Mouse (Mus musculus) liver, adult (tissue): ENCODE results near the gene Pla2g4c.

ENCODE experiments used
- GATA4 ChIP-seq: IDR thresholded peaks from 2 replicates; pipeline ENCODE4 v1.6.1; 2014; ENCODE audit warnings: mild to moderate bottlenecking, low read length; ENCODE audit not compliant: insufficient replicate concordance

Pla2g4c gene

DNA sequence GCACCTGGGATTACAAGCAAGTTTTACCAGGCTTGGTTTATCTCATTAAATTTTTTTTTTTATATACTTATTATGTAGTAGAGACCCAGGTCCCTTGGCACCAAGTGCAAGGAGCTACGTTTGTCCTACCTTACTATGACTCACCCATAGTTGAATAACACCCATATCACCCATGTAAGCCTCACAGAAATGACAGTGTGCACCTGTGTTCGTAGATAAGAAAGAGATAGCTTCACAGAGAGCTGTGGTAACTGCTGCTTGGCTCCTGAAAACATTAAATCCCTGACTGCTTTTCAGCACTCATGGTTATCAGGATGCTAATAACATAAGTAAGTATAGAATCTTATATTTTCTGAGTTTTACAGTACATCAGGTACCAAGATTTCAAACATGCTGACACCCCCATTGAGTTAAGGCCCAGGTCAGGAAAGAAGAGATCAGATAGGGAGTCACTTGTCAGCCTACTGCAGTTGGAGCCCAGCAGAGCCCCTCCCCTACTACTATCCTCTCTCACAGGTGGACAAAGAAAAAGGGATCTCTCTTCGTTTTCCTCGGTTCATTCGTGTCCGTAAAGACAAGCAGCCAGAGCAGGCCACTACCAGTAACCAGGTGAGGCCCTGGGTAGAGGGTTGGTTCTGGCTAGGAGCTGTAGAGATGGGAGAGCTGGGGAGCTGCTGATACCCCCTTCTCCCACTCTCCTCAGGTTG is 13.8 kb upstream of the Pla2g4c start:
- TF ChIP-seq GATA4 = no peak

DNA sequence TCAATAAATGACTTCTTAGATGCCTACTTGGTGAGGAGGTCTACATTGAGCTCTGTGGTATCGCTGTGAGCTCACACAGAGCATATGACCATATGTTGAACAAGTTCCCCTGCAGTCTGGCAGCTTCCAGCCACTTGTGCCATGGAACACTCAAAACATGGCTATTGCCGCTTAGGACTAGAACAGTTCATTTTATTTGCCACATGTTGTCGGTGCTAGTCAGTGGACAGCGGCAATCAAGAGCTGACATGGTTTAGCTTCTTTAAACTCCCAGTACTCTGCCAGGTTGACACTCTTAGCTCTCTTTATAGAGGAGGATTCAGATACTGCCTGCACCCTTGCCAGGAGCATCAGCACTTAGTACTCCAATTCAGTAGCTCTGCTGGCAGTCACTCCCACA is 13.1 kb upstream of the Pla2g4c start:
- TF ChIP-seq GATA4 = no peak

DNA sequence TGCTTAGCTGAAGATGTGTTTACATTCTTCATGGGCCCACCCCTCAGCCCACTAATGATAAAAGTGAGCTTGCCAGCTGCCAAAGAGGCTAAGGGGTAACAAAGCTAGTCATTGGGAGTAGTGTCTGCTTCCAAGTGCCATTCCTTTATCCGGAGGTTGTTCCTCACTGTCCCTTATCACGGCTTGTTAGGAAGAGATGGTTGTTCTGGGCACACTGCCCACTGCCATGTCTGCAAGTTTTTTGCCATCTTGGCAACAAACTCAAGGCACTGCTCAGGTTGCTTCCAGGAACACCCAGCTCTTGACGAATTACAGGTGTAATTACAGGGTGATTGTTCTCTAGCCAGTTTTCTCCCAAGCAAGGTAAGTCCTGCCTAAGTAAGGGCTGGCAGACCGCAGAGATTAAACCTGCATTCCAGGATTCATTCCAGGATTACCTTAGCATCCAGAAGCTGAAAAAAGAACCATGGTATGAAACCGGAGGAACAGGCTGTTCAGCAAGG is 10.3 kb upstream of the Pla2g4c start:
- no peak for TF ChIP-seq GATA4

- no peak for TF ChIP-seq GATA4
These were observed 3.0 kb upstream of the Pla2g4c start for GRCm38 (mm10) chr7:13321424-13321823.

DNA sequence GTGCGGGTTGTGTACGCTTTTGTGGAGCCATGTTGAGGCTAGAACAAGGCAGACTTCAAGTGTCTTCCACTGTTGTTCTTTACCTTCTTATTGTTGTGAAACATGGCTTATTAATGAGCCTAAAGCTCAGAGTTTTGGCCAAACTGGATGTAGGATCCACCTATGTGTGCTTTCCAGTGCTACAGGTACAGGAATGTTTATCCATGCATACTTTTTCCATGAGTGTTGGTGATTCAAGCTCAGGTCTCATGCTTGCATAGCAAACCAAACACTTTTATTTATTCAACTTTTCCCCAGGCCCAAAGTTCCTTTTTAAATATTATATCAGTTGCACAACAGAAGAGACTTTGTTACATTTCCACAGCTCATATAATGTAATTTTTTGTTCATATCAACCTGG is 6.1 kb downstream of the Pla2g4c start:
- TF ChIP-seq GATA4 = no peak

DNA sequence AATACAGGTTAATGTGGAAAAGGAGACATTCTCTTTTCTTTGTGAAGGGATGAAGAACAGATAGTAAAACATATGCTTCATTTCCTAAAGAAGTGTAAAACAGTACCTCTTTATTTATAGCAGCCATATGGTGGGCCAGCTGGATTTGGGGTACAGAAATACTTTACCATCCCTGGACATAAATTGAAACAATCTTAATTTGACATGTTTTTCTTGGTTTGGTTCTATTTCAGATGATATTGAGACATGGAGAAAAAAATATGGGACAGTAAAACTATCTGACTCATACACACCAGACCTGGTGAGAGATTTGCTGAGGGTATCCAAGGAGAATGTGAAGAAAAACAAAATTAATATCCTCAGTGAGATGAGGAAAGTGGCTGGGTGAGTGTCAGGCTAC is 31.5 kb downstream of the Pla2g4c start:
- no peak for TF ChIP-seq GATA4

GRCm38 (mm10) chr7:13380588-13380987 is 56.1 kb downstream of the Pla2g4c start:
- TF ChIP-seq GATA4 = no peak

DNA sequence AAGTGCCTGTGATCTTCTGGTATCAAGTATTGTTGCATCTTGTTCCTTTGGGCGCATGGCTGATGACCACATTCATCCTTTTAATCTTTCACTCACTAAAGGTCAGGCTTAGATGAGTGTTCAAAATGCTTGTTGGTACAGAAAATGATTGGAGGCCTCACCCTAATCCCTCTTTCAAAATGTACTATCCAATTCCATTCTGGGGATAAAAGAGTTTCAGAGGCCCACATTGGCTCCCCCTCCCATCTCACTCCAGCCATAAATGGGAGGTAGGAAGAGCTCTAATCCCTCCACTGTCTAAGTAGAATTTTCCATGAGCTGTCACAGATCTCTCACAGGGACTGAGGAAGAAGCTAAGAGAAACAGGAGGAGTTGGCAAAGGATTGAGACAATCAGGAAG is 73.4 kb downstream of the Pla2g4c start, which contains the start of gene Cabp5:
Cabp5 (plus strand) TSS at position 301 of the 400 bp plus-strand sequence.
- TF ChIP-seq GATA4 = no peak
